Mouse (Mus musculus): Measurements from ENCODE around the gene Myo6.

GRCm38 (mm10) chr9:80313610-80314009, 148.8 kb downstream of the Myo6 start:
- TF ChIP-seq CTCF (IDR thresholded peaks at IDR 0.05 in 2 of 3, conservative IDR thresholded peaks at IDR 0.05 in 1 of 3; ENCODE audit: control insufficient read depth in 1 of 3, insufficient read depth in 1 of 3, low read depth in 2 of 3, low read length in 3 of 3, poor library complexity in 1 of 3, severe bottlenecking in 1 of 3) (no peak), ZNF384 (IDR thresholded peaks at IDR 0.05; ENCODE audit: low read depth, low read length) (no peak), UBTF (IDR thresholded peaks at IDR 0.05; ENCODE audit: borderline replicate concordance, insufficient read depth, low read depth, low read length) (no peak)

All from MEL (cell line).